Comparison of ENCODE assay signal across 8 mouse cellular contexts in genomic region chr10:80165392-80166128, GRCm38 (mm10). TPM values are rescaled to one million over a fixed set of nuclear protein-coding genes. Genes with fewer than 3 reads are reported as not detected.
DNase-seq lines count a peak whose midpoint lies in the region; ATAC-seq lines count a peak whose summit lies in the region.

Gene Cirbp, plus strand, starts transcription at chr10:80165985.

- H3K36me3 ChIP-seq in embryonic facial prominence, embryonic 10.5 days (replicated peaks), result peaks cover 19% of the 10 kb centered on the region
- peaks cover 9% of the 10 kb centered on the region for H3K36me3 ChIP-seq in neural tube, embryonic 15.5 days

- no peaks in the 10 kb centered on the region for H3K9me3 ChIP-seq in embryonic facial prominence, embryonic 10.5 days
- no peaks in the 10 kb centered on the region for H3K9me3 ChIP-seq in neural tube, embryonic 15.5 days (replicated peaks)

- H3K4me1 ChIP-seq in embryonic facial prominence, embryonic 10.5 days, result peaks cover 85% of the 10 kb centered on the region
- H3K4me1 ChIP-seq in neural tube, embryonic 15.5 days, result peaks cover 77% of the 10 kb centered on the region

- DNase-seq in 416B (ENCODE audit: low read depth) (peak; percentile 82), MN1 (ENCODE audit: low spot score) (peak; percentile 79), liver (peak; percentile 46)
- DNase-seq in embryonic facial prominence, embryonic 10.5 days (ENCODE audit: low spot score), result peak; percentile 51
- DNase-seq in heart, adult 8-10 months (ENCODE audit: low spot score), result no peak
- DNase-seq in kidney, adult 8-10 months, result peak; percentile 56 to 61
- DNase-seq in urinary bladder, postnatal 36 days (ENCODE audit: low spot score in 2 of 2), result no peak

- H3K4me2 ChIP-seq in neural tube, embryonic 15.5 days, result peak within 1 kb of the TSS; percentile 96

- 15% methylated on average over 20 of the region's 20 CpGs for WGBS in embryonic facial prominence, embryonic 10.5 days
- 9% methylated on average over 20 of the region's 20 CpGs for WGBS in neural tube, embryonic 15.5 days

- no peaks in the 10 kb centered on the region for H3K27me3 ChIP-seq in embryonic facial prominence, embryonic 10.5 days (replicated peaks; ENCODE audit: low read depth, poor library complexity, severe bottlenecking)
- no peaks in the 10 kb centered on the region for H3K27me3 ChIP-seq in neural tube, embryonic 15.5 days (replicated peaks)

- H3K27ac ChIP-seq in embryonic facial prominence, embryonic 10.5 days (replicated peaks), result peak within 1 kb of the TSS; percentile 100
- peak within 1 kb of the TSS; percentile 90 for H3K27ac ChIP-seq in neural tube, embryonic 15.5 days (replicated peaks)

- peak within 1 kb of the TSS; percentile 94 for H3K4me3 ChIP-seq in embryonic facial prominence, embryonic 10.5 days
- H3K4me3 ChIP-seq in neural tube, embryonic 15.5 days (replicated peaks), result peak within 1 kb of the TSS; percentile 90

- ATAC-seq in neural tube, embryonic 15.5 days (ENCODE audit: low FRiP score), result peak; percentile 7; the same call in 1 of the 2 replicates

- H3K9ac ChIP-seq in neural tube, embryonic 15.5 days (replicated peaks), result peak within 1 kb of the TSS; percentile 67

RNA-seq across cellular contexts. Expression of gene Cirbp, which starts in this region (rescaled TPM):
- polyA plus RNA-seq in embryonic facial prominence, embryonic 10.5 days (2016; fragmentation: Nextera tagmentation; extraction: Ambion mirVana), result 93.2 and 110 TPM in 2 replicates
- 10 to 100 TPM; 34.7 to 69.7 (median 51.6) TPM for total RNA-seq in heart, adult 8-10 months (2022)
- 284 and 345 TPM in 2 replicates for polyA plus RNA-seq in neural tube, embryonic 15.5 days (2015; fragmentation: Nextera tagmentation; extraction: Ambion mirVana)

Comparison
In these comparisons a context has a peak if more than half of its experiments do, and no peak if none do; other contexts are left out.
1. DNase-seq: peak in 416B (single experiment), MN1 (single experiment), embryonic facial prominence, embryonic 10.5 days (single experiment), kidney, adult 8-10 months (2 of 2) and liver (single experiment); none in heart, adult 8-10 months (single experiment) and urinary bladder, postnatal 36 days (0 of 2).